Mouse (Mus musculus): Measurements from ENCODE around the gene Meis2. TPM values are rescaled to one million over a fixed set of nuclear protein-coding genes. Genes with fewer than 3 reads are reported as not detected.

The Meis2 gene
- polyA plus RNA-seq (2015; fragmentation: Nextera tagmentation; extraction: Ambion mirVana): 8.2 TPM in 2 replicates

GRCm38 (mm10) chr2:116065570-116066005, at the start of gene Meis2:
Gene Meis2 (minus strand): TSS chr2:116065839.
- peak; percentile 14 for DNase-seq (ENCODE audit: low spot score)

- DNase-seq (ENCODE audit: low spot score): no peak
Observed at GRCm38 (mm10) chr2:116106194-116106593, 40.6 kb upstream of the Meis2 start.

- no peak for DNase-seq (ENCODE audit: low spot score)
Observed at GRCm38 (mm10) chr2:116105179-116105578, 39.5 kb upstream of the Meis2 start.

GRCm38 (mm10) chr2:116103411-116103996, 37.9 kb upstream of the Meis2 start:
- no peak for DNase-seq (ENCODE audit: low spot score)

GRCm38 (mm10) chr2:116101221-116101620, 35.6 kb upstream of the Meis2 start:
- DNase-seq (ENCODE audit: low spot score): peak; percentile 13

GRCm38 (mm10) chr2:116080961-116081360, 15.3 kb upstream of the Meis2 start:
- DNase-seq (ENCODE audit: low spot score): no peak

- no peak for DNase-seq (ENCODE audit: low spot score)
Observed at GRCm38 (mm10) chr2:116078841-116079240, 13.2 kb upstream of the Meis2 start.

GRCm38 (mm10) chr2:116077716-116078115, 12.1 kb upstream of the Meis2 start:
- DNase-seq (ENCODE audit: low spot score): no peak

GRCm38 (mm10) chr2:116076752-116077480, 11.3 kb upstream of the Meis2 start:
- no peak for DNase-seq (ENCODE audit: low spot score)

GRCm38 (mm10) chr2:116075902-116076301, 10.3 kb upstream of the Meis2 start:
- no peak for DNase-seq (ENCODE audit: low spot score)

- no peak for DNase-seq (ENCODE audit: low spot score)
Observed at GRCm38 (mm10) chr2:116075477-116075876, 9.8 kb upstream of the Meis2 start.

- DNase-seq (ENCODE audit: low spot score): no peak
Observed at GRCm38 (mm10) chr2:116074726-116075440, 9.2 kb upstream of the Meis2 start.

GRCm38 (mm10) chr2:116074061-116074460, 8.4 kb upstream of the Meis2 start:
- DNase-seq (ENCODE audit: low spot score): no peak

- DNase-seq (ENCODE audit: low spot score): no peak
Observed at GRCm38 (mm10) chr2:116073311-116073904, 7.8 kb upstream of the Meis2 start.

- DNase-seq (ENCODE audit: low spot score): no peak
Observed at GRCm38 (mm10) chr2:116072706-116073105, 7.1 kb upstream of the Meis2 start.

- no peak for DNase-seq (ENCODE audit: low spot score)
Observed at GRCm38 (mm10) chr2:116072321-116072640, 6.6 kb upstream of the Meis2 start.

- DNase-seq (ENCODE audit: low spot score): no peak
Observed at GRCm38 (mm10) chr2:116071571-116072320, 6.1 kb upstream of the Meis2 start.

GRCm38 (mm10) chr2:116070614-116071425, 5.2 kb upstream of the Meis2 start:
- no peak for DNase-seq (ENCODE audit: low spot score)

- DNase-seq (ENCODE audit: low spot score): no peak
Observed at GRCm38 (mm10) chr2:116069451-116070225, 4.0 kb upstream of the Meis2 start.

GRCm38 (mm10) chr2:116068901-116069300, 3.3 kb upstream of the Meis2 start:
- no peak for DNase-seq (ENCODE audit: low spot score)

All from thymus, postnatal 0 days (tissue).